Mouse (Mus musculus) stomach, embryonic 16.5 days (tissue): ENCODE measurements around the gene Mettl2. TPM values are rescaled to one million over a fixed set of nuclear protein-coding genes. Genes with fewer than 3 reads are reported as not detected.

Experiments
- ATAC-seq: fragments of 200-750 bp; cut with Nextera tagmentation; 2 replicates; pipeline ENCODE4 v1.8.0; 2017; ENCODE audit warnings: moderate number of reproducible peaks, moderate TSS enrichment; ENCODE audit not compliant: insufficient read depth, low FRiP score
- H3K27ac ChIP-seq: fragments of 300-500 bp; sonication (generic); 2 replicates; pipeline ENCODE4 v1.5.1; 2014; ENCODE audit warnings: low read length
- H3K27me3 ChIP-seq: fragments of 300-500 bp; sonication (generic); 2 replicates; pipeline ENCODE4 v1.6.1; 2014; ENCODE audit warnings: low read length, control low read depth, mixed read lengths; ENCODE audit not compliant: control insufficient read depth, insufficient read depth
- H3K36me3 ChIP-seq: fragments of 300-500 bp; sonication (generic); 2 replicates; pipeline ENCODE4 v1.6.1; 2014; ENCODE audit warnings: low read length; ENCODE audit not compliant: control insufficient read depth, insufficient read depth
- H3K4me1 ChIP-seq: fragments of 300-500 bp; sonication (generic); 2 replicates; pipeline ENCODE4 v1.6.1; 2014; ENCODE audit warnings: low read length, control low read depth, mixed read lengths; ENCODE audit not compliant: control insufficient read depth, insufficient read depth
- H3K4me2 ChIP-seq: fragments of 300-500 bp; sonication (generic); 2 replicates; pipeline ENCODE4 v1.6.1; 2014; ENCODE audit warnings: low read depth, low read length, mixed read lengths
- H3K4me3 ChIP-seq: fragments of 300-500 bp; sonication (generic); replicated peaks from 2 replicates; pipeline ENCODE4 v1.5.1; 2014; ENCODE audit warnings: mild to moderate bottlenecking, low read length
- H3K9ac ChIP-seq: fragments of 300-500 bp; sonication (generic); 2 replicates; pipeline ENCODE4 v1.6.1; 2014; ENCODE audit warnings: low read length
- H3K9me3 ChIP-seq: fragments of 300-500 bp; sonication (generic); replicated peaks from 2 replicates; pipeline ENCODE4 v1.6.1; 2016; ENCODE audit warnings: low read length, control low read depth; ENCODE audit not compliant: control insufficient read depth
- WGBS: fragments of 180-500 bp; shearing (Covaris S2); extraction: QIAGEN DNeasy Blood & Tissue Kit; methylation state at CpG from one replicate; pipeline ENCODE4 v1.1.7; 2014; 5-methylcytosine and 5-hydroxymethylcytosine counted together
- polyA plus RNA-seq: library from polyadenylated mRNA; unstranded; fragments of >200 nt; fragmentation: Nextera tagmentation; extraction: Ambion mirVana; gene quantifications from 2 replicates; pipeline ENCODE4 v1.2.1, GENCODE M21; 2015

The Mettl2 gene
- polyA plus RNA-seq, 1 experiment from 2014 or later: 32.1 TPM

GRCm38 (mm10) chr11:105150691-105151090, 24.5 kb downstream of the Mettl2 start:
- 75% methylated on average over 4 of the region's 4 CpGs for WGBS
- ATAC-seq: no peak
- H3K4me1 ChIP-seq: peaks cover 14% of the 10 kb centered on the region
- H3K27ac ChIP-seq: no peak overlapping the region
- no peak overlapping the region for H3K9ac ChIP-seq
- H3K36me3 ChIP-seq: no peaks in the 10 kb centered on the region
- no peaks in the 10 kb centered on the region for H3K9me3 ChIP-seq
- no peaks in the 10 kb centered on the region for H3K27me3 ChIP-seq
- H3K4me2 ChIP-seq: no peak overlapping the region
- no peak overlapping the region for H3K4me3 ChIP-seq

- H3K4me2 ChIP-seq: peak overlapping the region; percentile 15; the same call in 1 of the 2 replicates
- H3K4me3 ChIP-seq: no peak overlapping the region
- no peaks in the 10 kb centered on the region for H3K27me3 ChIP-seq
- H3K27ac ChIP-seq: no peak overlapping the region
- H3K36me3 ChIP-seq: no peaks in the 10 kb centered on the region
- peaks cover 14% of the 10 kb centered on the region for H3K4me1 ChIP-seq
- WGBS: 21% methylated on average over 19 of the region's 19 CpGs
- ATAC-seq: no peak
- no peaks in the 10 kb centered on the region for H3K9me3 ChIP-seq
- H3K9ac ChIP-seq: no peak overlapping the region
Observed at GRCm38 (mm10) chr11:105151226-105152016, 25.2 kb downstream of the Mettl2 start.

DNA sequence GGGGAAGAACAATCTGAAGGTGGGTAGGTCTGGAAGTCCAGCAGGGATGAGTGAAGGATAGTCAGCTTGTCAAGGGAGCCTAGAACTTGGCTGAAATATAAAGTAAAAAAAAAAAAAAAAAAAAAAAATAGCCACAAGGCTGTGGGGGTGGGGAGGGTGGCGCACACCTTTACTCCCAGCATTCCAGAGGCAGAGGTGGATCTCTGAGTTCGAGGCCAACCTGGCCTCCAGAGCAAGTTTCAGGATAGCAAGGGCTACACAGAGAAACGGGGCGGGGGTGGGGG, 25.7 kb downstream of the Mettl2 start:
- H3K4me3 ChIP-seq: no peak overlapping the region
- no peak for ATAC-seq
- H3K4me1 ChIP-seq: peaks cover 14% of the 10 kb centered on the region
- no peak overlapping the region for H3K27ac ChIP-seq
- 55% methylated on average over 2 of the region's 4 CpGs for WGBS
- no peak overlapping the region for H3K9ac ChIP-seq
- H3K9me3 ChIP-seq: no peaks in the 10 kb centered on the region
- H3K4me2 ChIP-seq: no peak overlapping the region
- H3K27me3 ChIP-seq: no peaks in the 10 kb centered on the region
- H3K36me3 ChIP-seq: no peaks in the 10 kb centered on the region

DNA sequence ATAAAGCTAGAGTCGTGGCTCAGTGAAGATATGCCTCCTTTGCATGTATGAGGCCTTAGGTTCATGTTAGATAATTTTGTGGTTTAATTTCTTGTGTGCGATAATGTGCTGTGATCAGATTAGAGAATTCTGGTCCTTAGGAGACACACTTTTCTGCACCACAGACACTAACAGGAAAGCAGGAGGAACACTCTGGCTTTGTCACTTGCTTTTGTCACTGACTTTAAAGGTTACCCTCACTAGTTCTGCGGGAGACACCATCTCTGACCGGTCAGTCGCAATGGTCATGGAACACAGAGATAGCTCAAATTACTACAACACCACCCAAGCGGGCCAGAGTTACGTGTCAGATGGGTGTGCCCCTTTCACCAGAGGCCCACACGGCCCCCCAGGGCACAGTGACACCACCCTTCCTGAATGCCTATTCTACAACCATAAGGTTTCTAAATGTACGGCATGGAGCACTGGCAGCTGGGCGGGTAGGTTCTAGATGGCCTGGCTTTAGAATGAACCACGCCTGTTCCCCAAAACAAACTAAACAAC, 26.2 kb downstream of the Mettl2 start:
- Histone ChIP-seq H3K4me2 (no peak overlapping the region), H3K4me1 (peaks cover 14% of the 10 kb centered on the region), H3K9ac (no peak overlapping the region), H3K4me3 (no peak overlapping the region), H3K27ac (no peak overlapping the region), H3K36me3 (no peaks in the 10 kb centered on the region), H3K9me3 (no peaks in the 10 kb centered on the region), H3K27me3 (no peaks in the 10 kb centered on the region)
- ATAC-seq: 0 out of 2 replicates have a peak, but pooled peaks have one; percentile 26
- 78% methylated on average over 11 of the region's 11 CpGs for WGBS

- H3K27me3 ChIP-seq: no peaks in the 10 kb centered on the region
- 29% methylated on average over 12 of the region's 12 CpGs for WGBS
- ATAC-seq: peak; percentile 82
- H3K4me3 ChIP-seq: no peak overlapping the region
- no peaks in the 10 kb centered on the region for H3K36me3 ChIP-seq
- H3K9ac ChIP-seq: no peak overlapping the region; the same call in 1 of the 2 replicates
- H3K9me3 ChIP-seq: no peaks in the 10 kb centered on the region
- no peak overlapping the region for H3K27ac ChIP-seq
- no peak overlapping the region for H3K4me2 ChIP-seq
- peaks cover 14% of the 10 kb centered on the region for H3K4me1 ChIP-seq
Observed at GRCm38 (mm10) chr11:105153068-105153833, 27.0 kb downstream of the Mettl2 start.

DNA sequence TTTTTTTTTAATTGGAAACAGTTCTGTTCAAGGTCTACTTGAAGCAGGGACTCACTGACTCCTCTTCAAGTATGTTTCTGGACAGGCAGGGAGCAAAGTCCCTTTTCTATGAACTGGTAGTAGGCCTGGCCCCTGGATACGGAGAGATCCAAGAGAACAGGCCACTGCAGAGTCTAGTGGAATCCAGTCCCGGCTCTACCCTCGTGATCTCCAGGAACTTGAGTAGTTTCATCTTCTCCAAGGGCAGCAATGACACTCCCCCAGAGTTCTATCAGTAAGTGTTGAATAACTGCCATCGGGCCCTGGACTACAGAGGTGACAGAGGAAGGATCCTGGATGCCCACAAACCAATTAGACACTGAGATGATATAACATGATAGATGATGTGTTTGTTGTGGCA, 29.7 kb downstream of the Mettl2 start:
- Histone ChIP-seq H3K27ac (no peak overlapping the region), H3K4me2 (no peak overlapping the region), H3K9ac (no peak overlapping the region), H3K9me3 (no peaks in the 10 kb centered on the region), H3K4me3 (no peak overlapping the region), H3K36me3 (no peaks in the 10 kb centered on the region), H3K27me3 (no peaks in the 10 kb centered on the region), H3K4me1 (peaks cover 14% of the 10 kb centered on the region)
- no peak for ATAC-seq
- WGBS: 70% methylated on average over 4 of the region's 4 CpGs

GRCm38 (mm10) chr11:105156748-105157267, 30.6 kb downstream of the Mettl2 start:
- ATAC-seq: no peak

DNA sequence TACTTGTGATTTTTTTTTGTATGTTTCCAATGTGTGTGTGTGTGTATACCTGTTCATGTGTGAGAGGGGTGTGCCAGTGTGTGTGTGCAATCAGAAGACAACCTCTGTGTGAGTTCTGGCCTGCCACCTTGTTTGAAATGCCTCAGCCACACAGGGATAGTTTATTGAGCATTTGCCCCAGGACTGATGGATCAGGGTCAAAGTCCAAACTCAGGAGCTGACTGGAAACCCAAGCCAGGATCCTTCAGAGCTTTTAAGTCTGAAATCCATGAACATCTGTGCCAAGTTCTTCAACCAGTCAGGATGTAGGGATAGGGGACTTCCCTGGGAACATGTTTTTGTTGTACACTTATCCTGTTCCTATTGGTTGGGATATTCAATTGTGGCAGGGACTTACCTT, 31.8 kb downstream of the Mettl2 start:
- Histone ChIP-seq H3K27me3 (no peaks in the 10 kb centered on the region), H3K36me3 (no peaks in the 10 kb centered on the region), H3K4me2 (no peak overlapping the region), H3K4me1 (peaks cover 8% of the 10 kb centered on the region), H3K9ac (no peak overlapping the region), H3K9me3 (peaks cover 7% of the 10 kb centered on the region), H3K4me3 (no peak overlapping the region), H3K27ac (no peak overlapping the region)
- ATAC-seq: no peak

More at GRCm38 (mm10) chr11:105156748-105157267, 30.6 kb downstream of the Mettl2 start:
- no peaks in the 10 kb centered on the region for H3K9me3 ChIP-seq
- H3K4me2 ChIP-seq: no peak overlapping the region
- H3K27me3 ChIP-seq: no peaks in the 10 kb centered on the region
- H3K27ac ChIP-seq: no peak overlapping the region
- H3K4me3 ChIP-seq: no peak overlapping the region
- no peaks in the 10 kb centered on the region for H3K36me3 ChIP-seq
- WGBS: 79% methylated on average over 19 of the region's 19 CpGs
- H3K9ac ChIP-seq: no peak overlapping the region
- H3K4me1 ChIP-seq: peaks cover 14% of the 10 kb centered on the region
